Mouse (Mus musculus): ENCODE data around the gene Ddx46. TPM values are rescaled to one million over a fixed set of nuclear protein-coding genes. Genes with fewer than 3 reads are reported as not detected.
"Not testable (repeated sequence)": the region's sequence is repeated elsewhere in the genome, so short reads cannot be mapped to it uniquely, and the experiment has no call there.

The Ddx46 gene
- total and polyA plus RNA-seq, 2 experiments = 6.8 to 18.6 TPM

DNA sequence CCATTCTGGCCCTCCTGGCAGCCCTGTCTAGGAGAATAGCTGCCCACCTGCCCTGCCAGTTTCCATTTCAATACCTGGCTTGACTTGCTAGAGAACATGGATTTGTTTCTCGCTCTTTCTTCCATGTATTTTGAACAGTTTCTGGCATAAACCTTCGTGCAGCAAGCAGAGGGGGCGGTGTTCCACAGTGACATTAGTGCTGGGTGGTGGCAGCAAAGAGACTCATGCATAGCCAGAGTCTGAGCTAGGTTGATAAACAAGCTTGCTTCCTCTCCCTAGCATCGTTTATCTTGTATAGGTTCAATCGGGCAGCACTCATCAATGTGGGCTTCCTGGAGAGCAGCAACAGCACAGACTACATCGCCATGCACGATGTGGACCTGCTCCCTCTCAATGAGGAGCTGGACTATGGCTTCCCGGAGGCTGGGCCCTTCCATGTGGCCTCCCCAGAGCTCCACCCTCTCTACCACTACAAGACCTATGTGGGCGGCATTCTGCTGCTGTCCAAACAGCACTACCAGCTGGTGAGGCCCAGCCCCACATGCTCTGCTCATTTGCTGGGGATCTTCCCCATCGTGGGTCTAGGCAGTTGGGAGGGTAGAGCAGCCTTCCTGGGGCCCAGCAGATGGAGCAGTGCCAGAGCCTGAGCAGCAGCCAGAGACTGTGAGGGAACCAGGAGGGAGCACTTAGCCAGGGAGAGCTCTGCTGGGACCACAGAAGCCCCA is 27.8 kb upstream of the Ddx46 start:
- no peak overlapping the region for H3K27ac ChIP-seq (replicated peaks; ENCODE audit: insufficient read depth, low read depth, low read length)
- H3K4me3 ChIP-seq (ENCODE audit: insufficient read depth, low read depth, low read length) = no peak overlapping the region
- WGBS = 70% methylated on average over 10 of the region's 10 CpGs
- no peaks in the 10 kb centered on the region for H3K27me3 ChIP-seq (ENCODE audit: control insufficient read depth, insufficient read depth, low read length)
- peaks cover 3% of the 10 kb centered on the region; the same call in 1 of the 2 replicates for H3K36me3 ChIP-seq (ENCODE audit: control insufficient read depth, insufficient read depth, low read length)
- no peak overlapping the region for H3K9ac ChIP-seq (ENCODE audit: low read depth, low read length)
- no peak for DNase-seq (ENCODE audit: extremely low read depth, low read depth, low spot score)
- no peak for TF ChIP-seq POLR2A (IDR thresholded peaks at IDR 0.05; ENCODE audit: extremely low read depth, insufficient read depth, low read length)
- no peak for TF ChIP-seq CTCF (IDR thresholded peaks at IDR 0.05; ENCODE audit: low read depth, low read length)
- H3K79me2 ChIP-seq (ENCODE audit: control insufficient read depth, insufficient read depth, low read length) = peaks cover 5% of the 10 kb centered on the region; the same call in 1 of the 2 replicates
- H3K4me1 ChIP-seq (ENCODE audit: control insufficient read depth, insufficient read depth, low read length) = no peaks in the 10 kb centered on the region

DNA sequence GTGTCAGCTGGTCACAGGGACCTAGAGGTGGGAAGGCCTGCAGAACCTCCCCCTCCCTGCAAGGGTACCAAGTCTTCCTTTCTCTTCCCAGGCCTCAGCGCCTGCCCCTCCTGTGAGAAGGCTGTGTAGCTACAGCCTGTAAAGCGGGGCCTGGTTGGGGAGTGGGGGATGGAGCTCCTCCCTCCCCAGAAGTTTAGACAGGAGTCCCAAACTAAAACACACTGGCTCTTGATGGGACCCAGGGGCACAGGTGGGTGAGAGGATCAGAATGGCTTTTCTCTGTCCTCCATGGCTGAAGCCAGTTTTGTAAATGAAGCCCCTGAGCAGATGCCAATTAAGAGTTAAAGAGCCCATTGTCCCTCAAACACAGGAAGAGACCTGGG is 27.2 kb upstream of the Ddx46 start:
- no peak for TF ChIP-seq POLR2A (IDR thresholded peaks at IDR 0.05; ENCODE audit: extremely low read depth, insufficient read depth, low read length)
- no peak for TF ChIP-seq CTCF (IDR thresholded peaks at IDR 0.05; ENCODE audit: low read depth, low read length)
- H3K9ac ChIP-seq (ENCODE audit: low read depth, low read length) = no peak overlapping the region
- no peak overlapping the region for H3K4me3 ChIP-seq (ENCODE audit: insufficient read depth, low read depth, low read length)
- no peak overlapping the region for H3K27ac ChIP-seq (replicated peaks; ENCODE audit: insufficient read depth, low read depth, low read length)
- H3K36me3 ChIP-seq (ENCODE audit: control insufficient read depth, insufficient read depth, low read length) = peaks cover 3% of the 10 kb centered on the region; the same call in 1 of the 2 replicates
- no peaks in the 10 kb centered on the region for H3K4me1 ChIP-seq (ENCODE audit: control insufficient read depth, insufficient read depth, low read length)
- no peaks in the 10 kb centered on the region for H3K79me2 ChIP-seq (ENCODE audit: control insufficient read depth, insufficient read depth, low read length)
- WGBS = 97% methylated on average over 2 of the region's 2 CpGs
- no peaks in the 10 kb centered on the region for H3K27me3 ChIP-seq (ENCODE audit: control insufficient read depth, insufficient read depth, low read length)
- no peak for DNase-seq (ENCODE audit: extremely low read depth, low read depth, low spot score)

DNA sequence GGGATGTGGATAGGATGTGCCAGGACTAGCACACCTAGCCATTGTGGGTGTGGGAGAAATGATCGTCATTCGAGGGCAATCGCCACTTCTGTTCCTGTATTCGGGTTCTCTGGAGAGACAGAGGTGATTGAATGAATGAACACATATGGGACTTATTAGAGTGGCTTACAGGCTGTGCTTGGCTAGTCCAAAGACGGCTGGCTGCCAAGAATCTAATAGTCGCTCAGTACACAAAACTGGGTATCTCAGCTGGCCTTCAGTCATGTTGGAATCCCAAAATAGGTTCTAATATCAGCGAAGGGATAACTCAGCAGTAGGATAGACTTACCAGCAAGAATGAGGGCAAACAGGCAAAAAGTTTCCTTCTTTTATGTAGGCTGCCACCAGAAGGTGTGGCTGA is 22.8 kb upstream of the Ddx46 start:
- TF ChIP-seq POLR2A (IDR thresholded peaks at IDR 0.05; ENCODE audit: extremely low read depth, insufficient read depth, low read length) (no peak), CTCF (IDR thresholded peaks at IDR 0.05; ENCODE audit: low read depth, low read length) (no peak)
- Histone ChIP-seq H3K79me2 (ENCODE audit: control insufficient read depth, insufficient read depth, low read length) (no peaks in the 10 kb centered on the region), H3K27ac (replicated peaks; ENCODE audit: insufficient read depth, low read depth, low read length) (no peak overlapping the region), H3K9ac (ENCODE audit: low read depth, low read length) (no peak overlapping the region), H3K27me3 (ENCODE audit: control insufficient read depth, insufficient read depth, low read length) (no peaks in the 10 kb centered on the region), H3K36me3 (ENCODE audit: control insufficient read depth, insufficient read depth, low read length) (peaks cover 3% of the 10 kb centered on the region; the same call in 1 of the 2 replicates), H3K4me1 (ENCODE audit: control insufficient read depth, insufficient read depth, low read length) (peaks cover 4% of the 10 kb centered on the region; the same call in 1 of the 2 replicates), H3K4me3 (ENCODE audit: insufficient read depth, low read depth, low read length) (no peak overlapping the region)
- no peak for DNase-seq (ENCODE audit: extremely low read depth, low read depth, low spot score)
- 87% methylated on average over 7 of the region's 7 CpGs for WGBS

DNA sequence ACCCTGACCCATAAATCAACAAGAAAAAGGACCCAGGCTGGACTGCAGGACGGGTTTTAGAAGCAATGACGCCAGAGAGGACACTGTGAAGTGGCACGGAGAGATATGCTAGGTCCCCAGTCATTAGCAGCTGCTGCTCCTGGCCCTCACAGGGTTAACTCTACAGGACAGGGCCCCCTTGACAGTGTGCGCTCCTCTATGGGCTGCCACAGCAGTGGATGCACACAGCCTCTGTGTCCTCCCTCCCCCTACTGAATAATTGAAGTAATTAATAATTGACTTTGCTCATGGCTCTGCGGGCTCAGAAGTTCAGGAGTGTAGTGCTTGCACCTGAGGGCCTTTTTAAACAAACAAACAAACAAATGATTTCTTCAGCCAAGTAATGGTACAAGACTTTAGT is 21.4 kb upstream of the Ddx46 start:
- peaks cover 3% of the 10 kb centered on the region; the same call in 1 of the 2 replicates for H3K36me3 ChIP-seq (ENCODE audit: control insufficient read depth, insufficient read depth, low read length)
- WGBS = 32% methylated on average over 5 of the region's 5 CpGs
- peak; percentile 40 for DNase-seq (ENCODE audit: extremely low read depth, low read depth, low spot score)

DNA sequence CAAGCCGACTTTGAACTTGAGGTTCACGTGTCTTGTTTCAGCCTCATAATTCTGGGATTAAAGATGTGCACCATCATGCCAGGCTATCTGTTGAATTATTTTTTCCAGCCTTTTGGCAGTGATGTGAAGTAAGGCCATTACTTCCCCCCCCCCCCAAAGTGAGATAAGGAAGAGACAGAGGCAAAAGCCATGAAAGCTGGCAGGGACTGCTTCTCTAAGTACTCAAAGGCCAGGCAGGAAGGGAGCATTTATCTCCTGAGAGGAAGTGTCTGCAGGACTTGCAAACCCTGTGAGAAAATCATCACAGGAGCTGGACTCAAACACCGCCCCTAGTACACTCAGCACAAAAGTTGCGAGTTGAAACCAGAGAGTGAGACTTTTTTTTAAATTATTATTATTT is 15.5 kb upstream of the Ddx46 start:
- Histone ChIP-seq H3K27ac (replicated peaks; ENCODE audit: insufficient read depth, low read depth, low read length) (no peak overlapping the region), H3K4me3 (ENCODE audit: insufficient read depth, low read depth, low read length) (no peak overlapping the region), H3K79me2 (ENCODE audit: control insufficient read depth, insufficient read depth, low read length) (peaks cover 8% of the 10 kb centered on the region; the same call in 1 of the 2 replicates), H3K36me3 (ENCODE audit: control insufficient read depth, insufficient read depth, low read length) (no peaks in the 10 kb centered on the region), H3K4me1 (ENCODE audit: control insufficient read depth, insufficient read depth, low read length) (peaks cover 9% of the 10 kb centered on the region), H3K9ac (ENCODE audit: low read depth, low read length) (no peak overlapping the region), H3K27me3 (ENCODE audit: control insufficient read depth, insufficient read depth, low read length) (no peaks in the 10 kb centered on the region)
- 83% methylated on average over 4 of the region's 4 CpGs for WGBS
- TF ChIP-seq POLR2A (IDR thresholded peaks at IDR 0.05; ENCODE audit: extremely low read depth, insufficient read depth, low read length) (no peak), CTCF (IDR thresholded peaks at IDR 0.05; ENCODE audit: low read depth, low read length) (no peak)
- no peak for DNase-seq (ENCODE audit: extremely low read depth, low read depth, low spot score)

More for the DNA sequence above, 21.4 kb upstream of the Ddx46 start:
- H3K27ac ChIP-seq (replicated peaks; ENCODE audit: insufficient read depth, low read depth, low read length) = 0 out of 2 replicates have a peak overlapping the region, but pooled peaks have one; percentile 47
- TF ChIP-seq CTCF (IDR thresholded peaks at IDR 0.05; ENCODE audit: low read depth, low read length) (no peak), POLR2A (IDR thresholded peaks at IDR 0.05; ENCODE audit: extremely low read depth, insufficient read depth, low read length) (no peak)
- peaks cover 4% of the 10 kb centered on the region; the same call in 1 of the 2 replicates for H3K4me1 ChIP-seq (ENCODE audit: control insufficient read depth, insufficient read depth, low read length)
- no peaks in the 10 kb centered on the region for H3K27me3 ChIP-seq (ENCODE audit: control insufficient read depth, insufficient read depth, low read length)
- no peak overlapping the region for H3K9ac ChIP-seq (ENCODE audit: low read depth, low read length)
- no peaks in the 10 kb centered on the region for H3K79me2 ChIP-seq (ENCODE audit: control insufficient read depth, insufficient read depth, low read length)
- H3K4me3 ChIP-seq (ENCODE audit: insufficient read depth, low read depth, low read length) = no peak overlapping the region

DNA sequence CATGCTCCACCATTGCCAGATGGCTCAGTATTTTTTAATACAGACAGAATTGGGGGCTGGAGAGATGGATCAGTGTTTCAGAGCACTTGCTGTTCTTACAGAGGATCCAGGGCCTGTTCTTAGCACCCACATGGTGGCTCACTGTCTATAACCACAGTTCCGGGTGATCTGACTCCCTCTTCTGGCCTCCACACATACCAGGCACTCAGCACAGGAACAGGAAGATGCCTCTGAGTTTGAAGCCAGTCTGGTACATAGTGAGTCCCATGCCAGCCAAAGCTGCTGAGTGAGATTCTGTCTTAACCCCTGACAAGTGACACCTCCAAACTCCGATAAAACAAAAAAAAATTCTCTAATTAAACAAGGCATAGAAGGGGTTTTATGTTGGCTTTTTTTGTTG is 14.6 kb upstream of the Ddx46 start:
- H3K27me3 ChIP-seq (ENCODE audit: control insufficient read depth, insufficient read depth, low read length) = no peaks in the 10 kb centered on the region
- H3K4me3 ChIP-seq (ENCODE audit: insufficient read depth, low read depth, low read length) = no peak overlapping the region
- peaks cover 12% of the 10 kb centered on the region; the same call in 1 of the 2 replicates for H3K79me2 ChIP-seq (ENCODE audit: control insufficient read depth, insufficient read depth, low read length)
- H3K9ac ChIP-seq (ENCODE audit: low read depth, low read length) = no peak overlapping the region
- H3K27ac ChIP-seq (replicated peaks; ENCODE audit: insufficient read depth, low read depth, low read length) = no peak overlapping the region
- TF ChIP-seq CTCF (IDR thresholded peaks at IDR 0.05; ENCODE audit: low read depth, low read length) = no peak
- TF ChIP-seq POLR2A (IDR thresholded peaks at IDR 0.05; ENCODE audit: extremely low read depth, insufficient read depth, low read length) = no peak
- H3K4me1 ChIP-seq (ENCODE audit: control insufficient read depth, insufficient read depth, low read length) = peaks cover 9% of the 10 kb centered on the region
- peaks cover 1% of the 10 kb centered on the region; the same call in 1 of the 2 replicates for H3K36me3 ChIP-seq (ENCODE audit: control insufficient read depth, insufficient read depth, low read length)
- no peak for DNase-seq (ENCODE audit: extremely low read depth, low read depth, low spot score)
- WGBS = 71% methylated on average over 2 of the region's 2 CpGs

DNA sequence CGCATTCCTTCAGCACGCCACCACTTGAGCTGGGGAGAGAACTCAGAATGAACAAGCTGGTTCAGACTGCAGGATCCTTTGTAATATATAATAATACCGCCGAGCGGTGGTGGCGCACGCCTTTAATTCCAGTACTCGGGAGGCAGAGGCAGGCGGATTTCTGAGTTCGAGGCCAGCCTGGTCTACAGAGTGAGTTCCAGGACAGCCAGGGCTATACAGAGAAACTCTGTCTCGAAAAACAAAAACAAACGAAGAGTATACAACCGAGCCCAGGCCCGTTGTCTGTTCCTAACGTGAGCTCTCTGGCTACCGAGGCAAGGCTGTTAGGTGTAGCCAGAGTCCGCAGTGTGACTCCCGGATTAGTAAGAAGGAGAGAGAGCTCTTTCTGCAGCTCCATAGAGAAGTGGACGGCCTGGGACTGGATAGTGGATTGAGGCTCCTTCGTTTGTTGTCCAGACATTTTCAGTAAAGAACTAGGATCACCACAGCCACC is 12.6 kb upstream of the Ddx46 start:
- 8% methylated on average over 20 of the region's 20 CpGs for WGBS
- H3K27me3 ChIP-seq (ENCODE audit: control insufficient read depth, insufficient read depth, low read length); H3K4me1 ChIP-seq (ENCODE audit: control insufficient read depth, insufficient read depth, low read length); H3K36me3 ChIP-seq (ENCODE audit: control insufficient read depth, insufficient read depth, low read length); DNase-seq (ENCODE audit: extremely low read depth, low read depth, low spot score); H3K27ac ChIP-seq (replicated peaks; ENCODE audit: insufficient read depth, low read depth, low read length): not testable (repeated sequence)
- Histone ChIP-seq H3K4me3 (ENCODE audit: insufficient read depth, low read depth, low read length) (peak overlapping the region; percentile 81), H3K79me2 (ENCODE audit: control insufficient read depth, insufficient read depth, low read length) (peaks cover 14% of the 10 kb centered on the region; the same call in 1 of the 2 replicates), H3K9ac (ENCODE audit: low read depth, low read length) (peak overlapping the region; percentile 29)

All from liver, adult 2 months (tissue).